Mouse (Mus musculus): ENCODE measurements around the gene Gm17577. TPM values are rescaled to one million over a fixed set of nuclear protein-coding genes. Genes with fewer than 3 reads are reported as not detected.
"Not testable (repeated sequence)": the region's sequence is repeated elsewhere in the genome, so short reads cannot be mapped to it uniquely, and the experiment has no call there.

Gm17577 gene
- total RNA-seq (2014; rRNA removed) (not detected in 2 replicates), polyA plus RNA-seq (2012; rRNA removed) (not detected in 2 replicates)

DNA sequence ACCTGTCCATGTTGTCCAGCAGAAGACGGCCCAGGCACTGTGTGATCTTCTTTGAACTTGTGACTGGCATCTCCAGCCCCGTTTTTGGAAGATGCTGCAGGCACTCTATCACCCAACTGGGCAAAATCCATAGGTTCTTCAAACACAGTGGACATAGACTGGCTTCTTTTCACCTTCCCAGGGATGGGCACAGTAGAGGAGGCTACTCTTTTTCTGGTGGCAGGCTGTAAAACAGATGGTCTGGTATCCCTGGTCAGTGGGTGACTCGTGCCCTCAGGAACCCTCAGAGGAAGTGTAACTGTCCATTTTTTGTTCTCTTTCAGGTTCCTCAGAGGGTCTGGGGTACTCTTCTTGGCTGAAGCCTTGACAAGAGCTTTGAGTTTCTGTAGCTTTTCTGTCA, at the start of gene Gm17577:
TSS of gene Gm17577 (minus strand) at position 101 of the 400 bp plus-strand sequence.
- H3K36me3 ChIP-seq (ENCODE audit: control insufficient read depth, insufficient read depth, low read length); H3K27ac ChIP-seq (replicated peaks; ENCODE audit: insufficient read depth, low read depth, low read length); DNase-seq (ENCODE audit: extremely low read depth, low read depth, low spot score); H3K9ac ChIP-seq (ENCODE audit: low read depth, low read length); H3K79me2 ChIP-seq (ENCODE audit: control insufficient read depth, insufficient read depth, low read length); H3K27me3 ChIP-seq (ENCODE audit: control insufficient read depth, insufficient read depth, low read length); H3K4me1 ChIP-seq (ENCODE audit: control insufficient read depth, insufficient read depth, low read length); H3K4me3 ChIP-seq (ENCODE audit: insufficient read depth, low read depth, low read length): not testable (repeated sequence)
- WGBS, result no CpG with 5 or more reads among the region's 3 CpGs

DNA sequence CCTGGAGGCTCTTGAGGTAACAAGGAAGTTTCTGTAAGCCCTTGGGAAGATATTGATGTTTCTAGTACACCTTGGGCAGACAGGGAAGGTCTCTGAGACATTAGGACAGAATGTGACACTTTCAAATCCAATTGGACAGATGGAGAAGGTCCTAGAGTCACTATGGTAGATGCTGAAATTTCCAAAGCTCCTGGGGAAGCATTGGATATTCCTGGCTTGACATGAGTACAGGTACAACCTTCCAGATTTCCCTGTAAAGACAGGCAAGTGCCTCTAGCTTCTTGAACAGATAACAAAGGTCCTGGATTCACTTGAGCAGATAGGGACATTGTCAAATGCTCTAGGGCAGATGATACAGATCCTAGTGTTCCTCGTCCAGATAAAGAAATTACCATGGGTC, 24.3 kb downstream of the Gm17577 start, which contains the start of gene Srsx:
TSS of gene Srsx (minus strand) at position 101 of the 400 bp plus-strand sequence.
- H3K79me2 ChIP-seq (ENCODE audit: control insufficient read depth, insufficient read depth, low read length); H3K4me1 ChIP-seq (ENCODE audit: control insufficient read depth, insufficient read depth, low read length); H3K36me3 ChIP-seq (ENCODE audit: control insufficient read depth, insufficient read depth, low read length); DNase-seq (ENCODE audit: extremely low read depth, low read depth, low spot score); H3K4me3 ChIP-seq (ENCODE audit: insufficient read depth, low read depth, low read length); H3K27ac ChIP-seq (replicated peaks; ENCODE audit: insufficient read depth, low read depth, low read length); H3K27me3 ChIP-seq (ENCODE audit: control insufficient read depth, insufficient read depth, low read length); H3K9ac ChIP-seq (ENCODE audit: low read depth, low read length): not testable (repeated sequence)
- 20% methylated on average over 1 of the region's 1 CpGs for WGBS

Other genes with a start within 250 kb of the Gm17577 start
- not detected in 2 replicates for gene Gm17521, start 217.2 kb downstream of the Gm17577 start, total RNA-seq (2014; rRNA removed)
- not detected in 2 replicates for gene Gm17521, start 217.2 kb downstream of the Gm17577 start, polyA plus RNA-seq (2012; rRNA removed)
- gene Cldn34c1, start 143.4 kb downstream of the Gm17577 start, total RNA-seq (2014; rRNA removed), result 1.6 and 2.2 TPM in 2 replicates
- 0.62 and 0.75 TPM in 2 replicates for gene Cldn34c1, start 143.4 kb downstream of the Gm17577 start, polyA plus RNA-seq (2012; rRNA removed)
- not detected in 2 replicates for gene Srsx, start 24.4 kb downstream of the Gm17577 start, total RNA-seq (2014; rRNA removed)
- not detected in 2 replicates for gene Srsx, start 24.4 kb downstream of the Gm17577 start, polyA plus RNA-seq (2012; rRNA removed)